Mouse (Mus musculus): ENCODE results near the gene Nxnl1. TPM values are rescaled to one million over a fixed set of nuclear protein-coding genes. Genes with fewer than 3 reads are reported as not detected.

The Nxnl1 gene
- total RNA-seq, 1 experiment = not detected

GRCm38 (mm10) chr8:71575020-71575419, 8.6 kb upstream of the Nxnl1 start:
- no peak for DNase-seq (ENCODE audit: low read depth, low spot score)
- in situ Hi-C loops (cut with MboI; ENCODE audit: low sequenced_read_pairs in 2 of 2, unreplicated experiment in 2 of 2) = no loop called here

GRCm38 (mm10) chr8:71574426-71574825, 8.0 kb upstream of the Nxnl1 start:
- no peak for DNase-seq (ENCODE audit: low read depth, low spot score)
- peaks cover 0 to 7% of the 10 kb centered on the region in 2 experiments; a peak in 2 of 4 replicates for H3K4me1 ChIP-seq (ENCODE audit: control insufficient read depth in 2 of 2, insufficient read depth in 2 of 2, low read length in 2 of 2, poor library complexity in 1 of 2)
- no peak overlapping the region for H3K4me3 ChIP-seq (ENCODE audit: insufficient read depth in 1 of 2, low read depth in 1 of 2, low read length in 2 of 2, poor library complexity in 1 of 2, severe bottlenecking in 1 of 2)
- H3K27ac ChIP-seq (ENCODE audit: insufficient read depth, low read depth, low read length, poor library complexity, severe bottlenecking) = no peak overlapping the region
- H3K36me3 ChIP-seq (ENCODE audit: control insufficient read depth, insufficient read depth, low read length, poor library complexity, severe bottlenecking) = no peaks in the 10 kb centered on the region
- H3K9ac ChIP-seq (ENCODE audit: insufficient read depth, low read depth, low read length, poor library complexity, severe bottlenecking) = no peak overlapping the region
- no peak for TF ChIP-seq MAFK (IDR thresholded peaks at IDR 0.05; ENCODE audit: insufficient read depth, low read depth, low read length)
- TF ChIP-seq CHD2 (IDR thresholded peaks at IDR 0.05; ENCODE audit: low read depth, low read length) = no peak
- no peak for TF ChIP-seq ZNF384 (IDR thresholded peaks at IDR 0.05; ENCODE audit: low read depth, low read length)
- no peak for TF ChIP-seq ZC3H11A (IDR thresholded peaks at IDR 0.05; ENCODE audit: borderline replicate concordance, low read depth, low read length)
- no peak for TF ChIP-seq HCFC1 (IDR thresholded peaks at IDR 0.05; ENCODE audit: borderline replicate concordance, insufficient read depth, low read length)
- in situ Hi-C loops (cut with MboI; ENCODE audit: low sequenced_read_pairs in 2 of 2, unreplicated experiment in 2 of 2) = no loop called here
- no peaks in the 10 kb centered on the region for H3K9me3 ChIP-seq (ENCODE audit: control insufficient read depth, insufficient read depth, low read depth, low read length)

More at GRCm38 (mm10) chr8:71575020-71575419, 8.6 kb upstream of the Nxnl1 start:
- Histone ChIP-seq H3K36me3 (ENCODE audit: control insufficient read depth, insufficient read depth, low read length, poor library complexity, severe bottlenecking) (no peaks in the 10 kb centered on the region), H3K4me1 (ENCODE audit: control insufficient read depth in 2 of 2, insufficient read depth in 2 of 2, low read length in 2 of 2, poor library complexity in 1 of 2) (peaks cover 0 to 11% of the 10 kb centered on the region in 2 experiments; a peak in 2 of 4 replicates), H3K4me3 (ENCODE audit: insufficient read depth in 1 of 2, low read depth in 1 of 2, low read length in 2 of 2, poor library complexity in 1 of 2, severe bottlenecking in 1 of 2) (no peak overlapping the region), H3K9ac (ENCODE audit: insufficient read depth, low read depth, low read length, poor library complexity, severe bottlenecking) (no peak overlapping the region), H3K27ac (ENCODE audit: insufficient read depth, low read depth, low read length, poor library complexity, severe bottlenecking) (no peak overlapping the region), H3K9me3 (ENCODE audit: control insufficient read depth, insufficient read depth, low read depth, low read length) (no peaks in the 10 kb centered on the region)
- TF ChIP-seq HCFC1 (IDR thresholded peaks at IDR 0.05; ENCODE audit: borderline replicate concordance, insufficient read depth, low read length) (no peak), ZC3H11A (IDR thresholded peaks at IDR 0.05; ENCODE audit: borderline replicate concordance, low read depth, low read length) (no peak), MAFK (IDR thresholded peaks at IDR 0.05; ENCODE audit: insufficient read depth, low read depth, low read length) (peak; percentile 53; the same call in 1 of the 2 replicates), ZNF384 (IDR thresholded peaks at IDR 0.05; ENCODE audit: low read depth, low read length) (no peak)

GRCm38 (mm10) chr8:71572847-71573633, 6.6 kb upstream of the Nxnl1 start:
- no peak overlapping the region for H3K27ac ChIP-seq (ENCODE audit: insufficient read depth, low read depth, low read length, poor library complexity, severe bottlenecking)
- in situ Hi-C loops (cut with MboI; ENCODE audit: low sequenced_read_pairs in 2 of 2, unreplicated experiment in 2 of 2) = no loop called here
- no peak overlapping the region for H3K4me3 ChIP-seq (ENCODE audit: insufficient read depth in 1 of 2, low read depth in 1 of 2, low read length in 2 of 2, poor library complexity in 1 of 2, severe bottlenecking in 1 of 2)
- H3K36me3 ChIP-seq (ENCODE audit: control insufficient read depth, insufficient read depth, low read length, poor library complexity, severe bottlenecking) = no peaks in the 10 kb centered on the region
- no peak for TF ChIP-seq MAFK (IDR thresholded peaks at IDR 0.05; ENCODE audit: insufficient read depth, low read depth, low read length)
- TF ChIP-seq ZNF384 (IDR thresholded peaks at IDR 0.05; ENCODE audit: low read depth, low read length) = no peak
- TF ChIP-seq ZC3H11A (IDR thresholded peaks at IDR 0.05; ENCODE audit: borderline replicate concordance, low read depth, low read length) = no peak
- TF ChIP-seq HCFC1 (IDR thresholded peaks at IDR 0.05; ENCODE audit: borderline replicate concordance, insufficient read depth, low read length) = no peak
- no peak for TF ChIP-seq CHD2 (IDR thresholded peaks at IDR 0.05; ENCODE audit: low read depth, low read length)
- peaks cover 0 to 13% of the 10 kb centered on the region in 2 experiments; a peak in 2 of 4 replicates for H3K4me1 ChIP-seq (ENCODE audit: control insufficient read depth in 2 of 2, insufficient read depth in 2 of 2, low read length in 2 of 2, poor library complexity in 1 of 2)
- no peak for DNase-seq (ENCODE audit: low read depth, low spot score)
- H3K9ac ChIP-seq (ENCODE audit: insufficient read depth, low read depth, low read length, poor library complexity, severe bottlenecking) = no peak overlapping the region
- H3K9me3 ChIP-seq (ENCODE audit: control insufficient read depth, insufficient read depth, low read depth, low read length) = no peaks in the 10 kb centered on the region

GRCm38 (mm10) chr8:71572077-71572476, 5.7 kb upstream of the Nxnl1 start:
- no peaks in the 10 kb centered on the region for H3K36me3 ChIP-seq (ENCODE audit: control insufficient read depth, insufficient read depth, low read length, poor library complexity, severe bottlenecking)
- H3K27ac ChIP-seq (ENCODE audit: insufficient read depth, low read depth, low read length, poor library complexity, severe bottlenecking) = no peak overlapping the region
- in situ Hi-C loops (cut with MboI; ENCODE audit: low sequenced_read_pairs in 2 of 2, unreplicated experiment in 2 of 2) = no loop called here
- no peak for DNase-seq (ENCODE audit: low read depth, low spot score)
- peaks cover 0 to 19% of the 10 kb centered on the region in 2 experiments; a peak in 2 of 4 replicates for H3K4me1 ChIP-seq (ENCODE audit: control insufficient read depth in 2 of 2, insufficient read depth in 2 of 2, low read length in 2 of 2, poor library complexity in 1 of 2)
- no peak overlapping the region for H3K9ac ChIP-seq (ENCODE audit: insufficient read depth, low read depth, low read length, poor library complexity, severe bottlenecking)
- no peak overlapping the region for H3K4me3 ChIP-seq (ENCODE audit: insufficient read depth in 1 of 2, low read depth in 1 of 2, low read length in 2 of 2, poor library complexity in 1 of 2, severe bottlenecking in 1 of 2)
- H3K9me3 ChIP-seq (ENCODE audit: control insufficient read depth, insufficient read depth, low read depth, low read length) = no peaks in the 10 kb centered on the region
- TF ChIP-seq ZNF384 (IDR thresholded peaks at IDR 0.05; ENCODE audit: low read depth, low read length) (no peak), HCFC1 (IDR thresholded peaks at IDR 0.05; ENCODE audit: borderline replicate concordance, insufficient read depth, low read length) (no peak), MAFK (IDR thresholded peaks at IDR 0.05; ENCODE audit: insufficient read depth, low read depth, low read length) (no peak), ZC3H11A (IDR thresholded peaks at IDR 0.05; ENCODE audit: borderline replicate concordance, low read depth, low read length) (no peak), CHD2 (IDR thresholded peaks at IDR 0.05; ENCODE audit: low read depth, low read length) (no peak)
